Comparison of ENCODE assay signal across 9 mouse cellular contexts in genomic region chr17:34655581-34655991, GRCm38 (mm10). TPM values are rescaled to one million over a fixed set of nuclear protein-coding genes. Genes with fewer than 3 reads are reported as not detected.
DNase-seq lines count a peak whose midpoint lies in the region; ATAC-seq lines count a peak whose summit lies in the region.
"Had no signal": no experiment of that assay in that cellular context is flagged by ENCODE, and none has a peak within 500 bp of the region (broad histone marks: within the 10 kb centered on the region; RNA-seq: fewer than 3 reads in every experiment).

No protein-coding gene starts in this region.

- ATAC-seq in forebrain, embryonic 13.5 days = 0 out of 2 replicates have a peak, but pooled peaks have one; percentile 16
- ATAC-seq in intestine, embryonic 14.5 days (replicated peaks; ENCODE audit: low FRiP score, low TSS enrichment, low read depth) = peak; percentile 70
- ATAC-seq in liver, embryonic 13.5 days (ENCODE audit: low read depth) = peak; percentile 41
- no peak for ATAC-seq in megakaryocyte-erythroid progenitor cell, adult 5-6 weeks (replicated peaks; ENCODE audit: low FRiP score, low TSS enrichment, poor library complexity, severe bottlenecking)

- no peak overlapping the region for H3K4me3 ChIP-seq in forebrain, embryonic 13.5 days
- no peak overlapping the region for H3K4me3 ChIP-seq in forebrain, embryonic 10.5 days
- H3K4me3 ChIP-seq in intestine, embryonic 14.5 days (ENCODE audit: low read depth, low read length) = no peak overlapping the region
- no peak overlapping the region for H3K4me3 ChIP-seq in liver, embryonic 13.5 days (replicated peaks)

- peaks cover 19% of the 10 kb centered on the region for H3K27me3 ChIP-seq in forebrain, embryonic 13.5 days
- peaks cover 21% of the 10 kb centered on the region for H3K27me3 ChIP-seq in forebrain, embryonic 10.5 days (ENCODE audit: poor library complexity, severe bottlenecking)
- H3K27me3 ChIP-seq in intestine, embryonic 14.5 days (replicated peaks; ENCODE audit: control insufficient read depth, insufficient read depth, low read length) = peaks cover 11% of the 10 kb centered on the region; the same call in 1 of the 2 replicates
- peaks cover 28% of the 10 kb centered on the region for H3K27me3 ChIP-seq in liver, embryonic 13.5 days

- no peak overlapping the region for H3K9ac ChIP-seq in forebrain, embryonic 13.5 days
- H3K9ac ChIP-seq in intestine, embryonic 14.5 days (ENCODE audit: low read length) = no peak overlapping the region
- H3K9ac ChIP-seq in liver, embryonic 13.5 days = no peak overlapping the region

- H3K9me3 ChIP-seq in forebrain, embryonic 13.5 days (replicated peaks) = no peaks in the 10 kb centered on the region
- no peaks in the 10 kb centered on the region for H3K9me3 ChIP-seq in forebrain, embryonic 10.5 days
- H3K9me3 ChIP-seq in intestine, embryonic 14.5 days (ENCODE audit: control insufficient read depth, low read length) = no peaks in the 10 kb centered on the region
- no peaks in the 10 kb centered on the region for H3K9me3 ChIP-seq in liver, embryonic 13.5 days (replicated peaks)

- no peak overlapping the region for H3K27ac ChIP-seq in forebrain, embryonic 13.5 days
- H3K27ac ChIP-seq in forebrain, embryonic 10.5 days = no peak overlapping the region
- H3K27ac ChIP-seq in intestine, embryonic 14.5 days (ENCODE audit: low read depth) = peak overlapping the region; percentile 77
- H3K27ac ChIP-seq in liver, embryonic 13.5 days = no peak overlapping the region

- DNase-seq in forebrain, embryonic 10.5 days (ENCODE audit: extremely low spot score, low spot score) = no peak
- peak; percentile 57 for DNase-seq in brain, adult 2 months (ENCODE audit: low read depth, low spot score)
- peak; percentile 95 for DNase-seq in gastrocnemius, postnatal 25 days
- DNase-seq in intestine, embryonic 14.5 days (ENCODE audit: low spot score) = no peak
- no peak for DNase-seq in liver, embryonic 13.5 days
- peak; percentile 77 for DNase-seq in ovary, postnatal 14 days (ENCODE audit: low spot score)

- no peaks in the 10 kb centered on the region for H3K4me1 ChIP-seq in forebrain, embryonic 13.5 days
- peaks cover 29% of the 10 kb centered on the region for H3K4me1 ChIP-seq in forebrain, embryonic 10.5 days
- peaks cover 18% of the 10 kb centered on the region for H3K4me1 ChIP-seq in intestine, embryonic 14.5 days (replicated peaks; ENCODE audit: control insufficient read depth, insufficient read depth, low read length)
- H3K4me1 ChIP-seq in liver, embryonic 13.5 days (replicated peaks) = peaks cover 20% of the 10 kb centered on the region

- peaks cover 48% of the 10 kb centered on the region for H3K36me3 ChIP-seq in forebrain, embryonic 13.5 days (ENCODE audit: poor library complexity, severe bottlenecking)
- H3K36me3 ChIP-seq in forebrain, embryonic 10.5 days (replicated peaks) = peaks cover 51% of the 10 kb centered on the region
- peaks cover 35% of the 10 kb centered on the region for H3K36me3 ChIP-seq in intestine, embryonic 14.5 days (ENCODE audit: control insufficient read depth, insufficient read depth, low read length)
- H3K36me3 ChIP-seq in liver, embryonic 13.5 days = peaks cover 35% of the 10 kb centered on the region

- 70% methylated on average over 4 of the region's 4 CpGs for WGBS in forebrain, embryonic 13.5 days
- WGBS in forebrain, embryonic 10.5 days = 76% methylated on average over 4 of the region's 4 CpGs
- 43% methylated on average over 4 of the region's 4 CpGs for WGBS in intestine, embryonic 14.5 days
- WGBS in liver, embryonic 13.5 days (ENCODE audit: insufficient replicate concordance) = 49% methylated on average over 4 of the region's 4 CpGs

- H3K4me2 ChIP-seq in forebrain, embryonic 13.5 days = no peak overlapping the region
- no peak overlapping the region for H3K4me2 ChIP-seq in intestine, embryonic 14.5 days (ENCODE audit: low read length)
- no peak overlapping the region for H3K4me2 ChIP-seq in liver, embryonic 13.5 days

RNA-seq across cellular contexts. Expression of gene Atf6b, which starts 8.6 kb away (rescaled TPM):
- 95.9 and 105 TPM in 2 replicates for polyA plus RNA-seq in forebrain, embryonic 13.5 days (2015; fragmentation: Nextera tagmentation; extraction: Ambion mirVana)
- polyA plus RNA-seq in forebrain, embryonic 10.5 days (2016; fragmentation: Nextera tagmentation; extraction: Ambion mirVana) = 105 and 106 TPM in 2 replicates
- total RNA-seq in gastrocnemius, postnatal 25 days (2021) = 1 to 10 TPM; 7.1 to 7.2 TPM
- polyA plus RNA-seq in intestine, embryonic 14.5 days (2014; fragmentation: Nextera tagmentation; extraction: Ambion mirVana) = 59.8 and 62.2 TPM in 2 replicates
- 24.6 and 27.4 TPM in 2 replicates for polyA plus RNA-seq in liver, embryonic 13.5 days (2015; fragmentation: Nextera tagmentation; extraction: Ambion mirVana)
- 20.6 and 31.3 TPM in 2 replicates for total RNA-seq in megakaryocyte-erythroid progenitor cell, adult 5-6 weeks (2014; fragmentation: Nextera tagmentation)
- 8.7 and 11.5 TPM in 2 replicates for total RNA-seq in megakaryocyte-erythroid progenitor cell, adult 5-6 weeks (2017)

RNA-seq across cellular contexts. Expression of gene Fkbpl, which starts 11.0 kb away (rescaled TPM):
- polyA plus RNA-seq in forebrain, embryonic 13.5 days (2015; fragmentation: Nextera tagmentation; extraction: Ambion mirVana) = 14.7 and 16.1 TPM in 2 replicates
- polyA plus RNA-seq in forebrain, embryonic 10.5 days (2016; fragmentation: Nextera tagmentation; extraction: Ambion mirVana) = 14.8 and 15.5 TPM in 2 replicates
- 1 to 10 TPM; 5.9 to 7.0 TPM for total RNA-seq in gastrocnemius, postnatal 25 days (2021)
- 10.8 and 13.0 TPM in 2 replicates for polyA plus RNA-seq in intestine, embryonic 14.5 days (2014; fragmentation: Nextera tagmentation; extraction: Ambion mirVana)
- 5.6 and 5.9 TPM in 2 replicates for polyA plus RNA-seq in liver, embryonic 13.5 days (2015; fragmentation: Nextera tagmentation; extraction: Ambion mirVana)
- 5.5 TPM in 2 replicates for total RNA-seq in megakaryocyte-erythroid progenitor cell, adult 5-6 weeks (2014; fragmentation: Nextera tagmentation)
- 14.7 and 26.2 TPM in 2 replicates for total RNA-seq in megakaryocyte-erythroid progenitor cell, adult 5-6 weeks (2017)

RNA-seq across cellular contexts. Expression of gene Tnxb, which starts 14.7 kb away (rescaled TPM):
- 0.01 and 0.05 TPM in 2 replicates for polyA plus RNA-seq in forebrain, embryonic 13.5 days (2015; fragmentation: Nextera tagmentation; extraction: Ambion mirVana)
- polyA plus RNA-seq in forebrain, embryonic 10.5 days (2016; fragmentation: Nextera tagmentation; extraction: Ambion mirVana) = not detected in 2 replicates
- total RNA-seq in gastrocnemius, postnatal 25 days (2021) = 10 to 100 TPM; 38.3 to 50.5 TPM
- 2.2 and 2.7 TPM in 2 replicates for polyA plus RNA-seq in intestine, embryonic 14.5 days (2014; fragmentation: Nextera tagmentation; extraction: Ambion mirVana)
- polyA plus RNA-seq in liver, embryonic 13.5 days (2015; fragmentation: Nextera tagmentation; extraction: Ambion mirVana) = 0.05 and 0.08 TPM in 2 replicates
- total RNA-seq in megakaryocyte-erythroid progenitor cell, adult 5-6 weeks (2014; fragmentation: Nextera tagmentation) = not detected in 2 replicates
- total RNA-seq in megakaryocyte-erythroid progenitor cell, adult 5-6 weeks (2017) = not detected in 2 replicates
- polyA plus RNA-seq: embryonic facial prominence, embryonic 11.5 days had no signal

RNA-seq across cellular contexts. Expression of gene Prrt1, which starts 26.3 kb away (rescaled TPM):
- 2.8 and 6.0 TPM in 2 replicates for polyA plus RNA-seq in forebrain, embryonic 13.5 days (2015; fragmentation: Nextera tagmentation; extraction: Ambion mirVana)
- polyA plus RNA-seq in forebrain, embryonic 10.5 days (2016; fragmentation: Nextera tagmentation; extraction: Ambion mirVana) = 0.54 and 0.62 TPM in 2 replicates
- 1 to 10 TPM in 1 of 2 experiments, under 1 TPM in 1; 0.35 to 1.5 TPM for total RNA-seq in gastrocnemius, postnatal 25 days (2021)
- 0.46 and 0.53 TPM in 2 replicates for polyA plus RNA-seq in intestine, embryonic 14.5 days (2014; fragmentation: Nextera tagmentation; extraction: Ambion mirVana)
- 0.05 and 0.07 TPM in 2 replicates for polyA plus RNA-seq in liver, embryonic 13.5 days (2015; fragmentation: Nextera tagmentation; extraction: Ambion mirVana)
- 0.59 TPM in 1 of 2 replicates, not detected in the other for total RNA-seq in megakaryocyte-erythroid progenitor cell, adult 5-6 weeks (2014; fragmentation: Nextera tagmentation)
- total RNA-seq in megakaryocyte-erythroid progenitor cell, adult 5-6 weeks (2017) = 0.75 TPM in 1 of 2 replicates, not detected in the other

RNA-seq across cellular contexts. Expression of gene Ppt2, which starts 27.3 kb away (rescaled TPM):
- 15.9 and 19.7 TPM in 2 replicates for polyA plus RNA-seq in forebrain, embryonic 13.5 days (2015; fragmentation: Nextera tagmentation; extraction: Ambion mirVana)
- polyA plus RNA-seq in forebrain, embryonic 10.5 days (2016; fragmentation: Nextera tagmentation; extraction: Ambion mirVana) = 22.1 and 22.4 TPM in 2 replicates
- 10 to 100 TPM; 37.2 to 43.0 TPM for total RNA-seq in gastrocnemius, postnatal 25 days (2021)
- 34.8 and 35.1 TPM in 2 replicates for polyA plus RNA-seq in intestine, embryonic 14.5 days (2014; fragmentation: Nextera tagmentation; extraction: Ambion mirVana)
- 10.4 and 12.0 TPM in 2 replicates for polyA plus RNA-seq in liver, embryonic 13.5 days (2015; fragmentation: Nextera tagmentation; extraction: Ambion mirVana)
- 31.3 and 35.4 TPM in 2 replicates for total RNA-seq in megakaryocyte-erythroid progenitor cell, adult 5-6 weeks (2014; fragmentation: Nextera tagmentation)
- total RNA-seq in megakaryocyte-erythroid progenitor cell, adult 5-6 weeks (2017) = 10.4 and 17.0 TPM in 2 replicates

Comparison
In these comparisons a context has a peak if more than half of its experiments do, and no peak if none do; other contexts are left out.
1. DNase-seq: peak in brain, adult 2 months (single experiment), gastrocnemius, postnatal 25 days (single experiment) and ovary, postnatal 14 days (single experiment); none in forebrain, embryonic 10.5 days (single experiment), intestine, embryonic 14.5 days (single experiment) and liver, embryonic 13.5 days (single experiment).